Mouse (Mus musculus) C2C12 (cell line): ENCODE measurements at regions not wholly inside any gene's neighbourhood (a gene's known extent, or its start where the extent isn't known, plus 50 kb on each side); places are given as distances from the start of the nearest gene placed in this dataset.

Experiments used
- CEBPB ChIP-seq: IDR thresholded peaks from one replicate; pipeline ENCODE4 v1.6.1; 2011; ENCODE audit warnings: low read depth, mild to moderate bottlenecking, control low read depth, moderate library complexity
- CTCF ChIP-seq: IDR thresholded peaks from one replicate; pipeline ENCODE4 v1.5.1; 2011; ENCODE audit not compliant: control insufficient read depth, insufficient read depth, insufficient read length
- MAX ChIP-seq: IDR thresholded peaks from one replicate; pipeline ENCODE4 v1.6.1; 2011; ENCODE audit warnings: mild to moderate bottlenecking, control low read depth
- MYOD1 ChIP-seq: IDR thresholded peaks from one replicate; pipeline ENCODE4 v1.6.1; 2011; ENCODE audit warnings: low read depth; ENCODE audit not compliant: control insufficient read depth, insufficient read length
- USF1 ChIP-seq: IDR thresholded peaks from one replicate; pipeline ENCODE4 v1.6.1; 2011; ENCODE audit warnings: low read depth, mild to moderate bottlenecking, control low read depth, moderate library complexity

GRCm38 (mm10) chr2:144191018-144191417 lies 79.4 kb upstream of the Mgme1 start:
- TF ChIP-seq CTCF, result no peak
- no peak for TF ChIP-seq MAX
- no peak for TF ChIP-seq MYOD1
- no peak for TF ChIP-seq USF1
- no peak for TF ChIP-seq CEBPB
